Mouse (Mus musculus): Measurements from ENCODE around the gene Tax1bp3.
A peak's percentile ranks its signal among the peaks of the same experiment; 100 is the strongest.

Gene Tax1bp3

GRCm38 (mm10) chr11:73176608-73177508 lies at the start of gene Tax1bp3, which contains the start of gene Emc6:
Gene Tax1bp3, plus strand, starts transcription at chr11:73177083.
Gene Emc6, minus strand, starts transcription at chr11:73177037.
- TF ChIP-seq GATA4 (IDR thresholded peaks at IDR 0.05; ENCODE audit: insufficient replicate concordance, low read length), result 0 out of 2 replicates have a peak, but pooled peaks have one; percentile 4

DNA sequence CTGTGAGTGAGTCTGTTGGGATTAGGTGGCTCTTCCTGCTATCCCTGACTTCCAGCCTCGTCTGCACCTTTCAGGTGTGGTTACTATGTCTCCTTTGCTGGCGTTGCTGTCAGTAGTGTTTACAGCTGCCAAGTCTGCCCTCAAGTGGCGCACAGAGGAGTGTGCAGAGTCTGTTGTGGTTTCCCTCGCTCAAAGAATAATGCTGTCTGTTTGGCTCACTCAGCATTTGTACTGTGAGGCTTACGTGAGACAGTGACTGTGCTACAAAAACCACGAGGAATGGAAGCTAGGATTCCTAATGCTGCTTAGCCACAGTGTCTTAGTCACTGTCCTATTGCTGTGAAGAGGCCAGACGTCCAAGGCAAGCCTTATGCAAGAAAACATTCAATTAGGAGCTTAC lies 45.9 kb upstream of the Tax1bp3 start:
- no peak for TF ChIP-seq GATA4 (IDR thresholded peaks at IDR 0.05; ENCODE audit: insufficient replicate concordance, low read length)

DNA sequence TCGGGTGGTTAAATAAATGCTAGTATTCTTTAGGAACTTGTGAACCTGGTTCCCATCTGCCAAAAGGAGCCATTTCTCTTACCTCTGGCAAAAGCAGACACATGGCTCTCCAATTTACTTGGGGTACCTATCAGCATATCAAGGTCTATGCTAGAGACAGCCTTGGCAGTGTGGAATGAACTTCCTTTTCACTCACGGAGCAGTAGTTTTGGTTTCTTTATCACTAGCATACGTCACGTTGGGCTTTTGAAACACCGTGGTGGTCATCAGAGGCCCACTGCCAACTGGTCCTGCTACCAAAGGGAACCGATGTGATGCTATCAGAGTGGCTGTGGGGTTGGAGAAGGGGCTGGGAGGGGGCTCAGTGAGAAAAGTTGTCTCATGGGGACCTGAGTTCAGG lies 43.9 kb upstream of the Tax1bp3 start:
- no peak for TF ChIP-seq GATA4 (IDR thresholded peaks at IDR 0.05; ENCODE audit: insufficient replicate concordance, low read length)

GRCm38 (mm10) chr11:73134222-73134621 lies 42.7 kb upstream of the Tax1bp3 start:
- TF ChIP-seq GATA4 (IDR thresholded peaks at IDR 0.05; ENCODE audit: insufficient replicate concordance, low read length), result no peak

DNA sequence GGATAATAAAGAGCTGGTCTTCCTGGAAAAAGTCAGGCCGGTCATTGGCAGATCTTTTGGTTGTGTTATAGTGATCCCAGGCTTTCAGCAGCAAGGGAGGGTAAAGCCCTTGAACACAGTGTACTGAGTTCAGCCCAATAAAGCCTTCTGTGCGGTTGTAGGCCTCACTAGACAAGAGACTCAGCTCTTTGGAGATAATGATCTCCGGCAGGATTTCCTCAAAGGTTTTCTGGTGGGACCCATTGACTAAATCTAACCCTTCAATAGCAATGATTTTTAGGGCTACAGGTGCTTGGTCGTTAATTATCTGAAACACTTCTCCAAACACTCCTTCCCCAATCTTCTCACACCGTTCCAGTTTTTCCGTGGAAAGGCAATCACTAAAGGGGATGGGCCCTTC lies 40.3 kb upstream of the Tax1bp3 start:
- no peak for TF ChIP-seq GATA4 (IDR thresholded peaks at IDR 0.05; ENCODE audit: insufficient replicate concordance, low read length)

DNA sequence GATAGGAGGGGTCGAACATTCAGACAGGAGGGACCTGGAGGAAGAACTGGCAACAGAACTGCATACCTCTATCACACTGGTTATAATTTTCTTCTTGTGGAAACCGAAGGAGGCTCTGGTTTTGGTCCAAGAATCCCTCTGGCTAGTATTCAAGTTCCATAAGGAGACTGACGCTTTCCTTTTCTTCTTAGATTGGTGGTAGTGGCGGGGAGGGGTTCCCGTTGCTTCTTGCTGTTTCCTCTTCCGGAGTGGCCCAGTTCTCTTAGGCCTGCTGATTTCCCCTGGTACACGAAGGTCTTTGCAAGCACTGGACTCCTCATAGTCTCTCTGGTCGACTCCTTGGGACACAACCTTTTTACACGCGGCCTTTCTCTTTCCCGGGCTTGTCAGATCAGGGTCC lies 39.8 kb upstream of the Tax1bp3 start:
- no peak for TF ChIP-seq GATA4 (IDR thresholded peaks at IDR 0.05; ENCODE audit: insufficient replicate concordance, low read length)

DNA sequence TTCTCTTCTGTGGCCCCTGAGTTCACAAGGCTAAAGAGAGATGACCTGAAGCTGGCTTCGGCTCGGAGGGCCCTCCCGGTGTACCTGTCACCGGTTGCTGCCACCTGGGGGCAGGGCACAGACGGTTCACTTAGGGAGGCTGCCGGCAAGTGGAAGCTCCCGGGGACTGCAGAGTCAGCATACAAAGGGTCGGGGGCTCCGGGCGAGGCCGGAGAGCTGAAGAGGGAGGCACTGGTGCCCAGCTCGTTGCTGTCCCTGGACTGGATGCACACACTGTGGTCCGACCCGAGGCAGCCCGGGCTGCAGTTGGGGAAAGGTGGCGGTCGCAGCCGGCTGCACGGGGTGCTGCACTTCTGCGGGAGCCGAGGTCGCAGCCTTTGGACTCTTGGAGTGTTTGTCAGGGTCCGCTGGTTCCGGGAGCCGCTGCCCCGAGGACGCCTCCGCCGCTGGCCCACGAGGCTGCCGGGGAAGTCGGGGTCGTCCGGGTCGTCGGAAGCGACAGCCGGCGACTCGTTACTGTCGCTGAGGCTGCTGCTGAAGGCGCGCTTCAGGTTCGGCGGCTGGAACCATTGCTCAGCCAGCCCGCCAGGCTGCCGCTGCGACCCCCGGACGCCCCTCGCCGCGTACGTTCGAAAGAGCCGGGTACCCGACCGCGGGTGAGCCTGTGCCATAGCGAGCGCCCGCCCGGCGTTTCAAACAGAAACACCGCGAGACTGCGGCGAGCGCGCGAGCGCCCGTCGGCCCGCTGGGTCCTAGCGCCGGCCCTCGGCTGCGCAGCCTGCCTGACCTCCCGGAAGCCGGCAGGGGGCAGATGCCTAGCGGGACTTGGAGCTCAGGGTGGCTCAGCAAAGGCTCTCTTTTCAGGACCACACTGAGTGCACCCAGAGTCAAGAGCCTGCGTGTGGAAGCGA lies 39.0 kb upstream of the Tax1bp3 start, which contains the start of gene Haspin:
Gene Haspin, minus strand, starts transcription at position 704 of the 911 bp plus-strand sequence.
- TF ChIP-seq GATA4 (IDR thresholded peaks at IDR 0.05; ENCODE audit: insufficient replicate concordance, low read length), result no peak; the same call in 1 of the 2 replicates

DNA sequence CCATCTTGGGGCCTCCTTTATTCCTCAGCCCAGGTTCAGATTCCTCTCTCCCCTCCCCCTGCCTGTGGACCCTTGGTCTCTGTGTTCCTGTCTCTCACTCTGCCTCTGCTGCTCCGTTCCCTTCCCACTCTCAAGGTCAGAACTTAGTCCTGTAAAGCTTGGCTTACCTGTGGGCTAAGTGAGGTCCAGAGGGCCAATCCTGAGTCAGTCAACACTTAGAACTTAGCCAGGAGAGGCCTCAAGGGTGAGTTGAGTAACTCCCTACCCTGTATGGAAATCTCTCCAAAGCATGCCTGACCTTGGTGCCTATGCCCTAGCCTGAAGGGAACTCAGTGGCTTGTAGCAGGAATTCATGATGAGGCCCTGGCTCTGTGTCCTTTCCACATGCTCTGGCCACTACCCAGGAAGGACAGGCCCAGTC lies 32.6 kb upstream of the Tax1bp3 start:
- no peak for TF ChIP-seq GATA4 (IDR thresholded peaks at IDR 0.05; ENCODE audit: insufficient replicate concordance, low read length)

DNA sequence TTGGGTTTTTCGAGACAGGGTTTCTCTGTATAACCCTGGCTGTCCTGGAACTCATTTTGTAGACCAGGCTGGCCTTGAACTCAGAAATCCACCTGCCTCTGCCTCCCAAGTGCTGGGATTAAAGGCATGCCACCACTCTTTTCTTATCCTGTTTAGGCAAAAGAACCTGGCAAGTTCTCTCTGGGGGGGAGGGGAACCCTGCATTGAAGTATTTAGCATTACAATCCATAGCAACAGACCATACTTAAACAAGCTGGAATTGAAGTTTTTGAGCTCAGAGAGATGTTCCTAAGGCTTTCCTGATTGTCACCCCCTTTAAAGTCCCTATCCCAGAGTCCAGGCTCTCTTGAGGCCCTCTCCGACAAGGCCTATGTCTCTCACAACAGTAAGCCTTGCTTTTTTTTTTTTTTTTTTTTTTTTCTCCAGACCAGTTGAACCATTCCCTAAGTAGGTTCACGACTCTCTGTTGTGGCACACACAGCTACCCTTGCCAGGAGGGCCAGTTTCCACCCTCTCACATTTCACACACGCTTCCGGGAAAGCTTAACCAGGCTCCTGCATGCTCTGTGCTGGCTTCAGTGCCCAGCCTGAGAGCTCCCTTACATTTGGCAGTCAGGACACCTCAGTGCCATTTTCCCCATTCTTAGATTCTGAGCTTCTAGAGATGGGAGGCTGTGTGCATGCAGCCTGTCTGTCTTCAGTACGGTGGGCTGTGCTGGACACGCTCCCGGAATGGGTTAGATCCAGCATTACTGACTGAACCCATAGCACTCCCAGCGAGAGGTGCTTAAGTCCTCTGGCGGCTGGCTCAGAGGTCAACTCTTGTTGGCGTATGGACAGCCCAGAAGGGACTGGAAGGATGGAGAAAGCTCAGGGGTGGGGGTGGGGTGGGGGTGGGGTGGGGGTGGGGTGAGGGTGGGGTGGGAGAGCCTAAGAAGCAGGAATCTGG lies 30.6 kb upstream of the Tax1bp3 start:
- no peak for TF ChIP-seq GATA4 (IDR thresholded peaks at IDR 0.05; ENCODE audit: insufficient replicate concordance, low read length)

DNA sequence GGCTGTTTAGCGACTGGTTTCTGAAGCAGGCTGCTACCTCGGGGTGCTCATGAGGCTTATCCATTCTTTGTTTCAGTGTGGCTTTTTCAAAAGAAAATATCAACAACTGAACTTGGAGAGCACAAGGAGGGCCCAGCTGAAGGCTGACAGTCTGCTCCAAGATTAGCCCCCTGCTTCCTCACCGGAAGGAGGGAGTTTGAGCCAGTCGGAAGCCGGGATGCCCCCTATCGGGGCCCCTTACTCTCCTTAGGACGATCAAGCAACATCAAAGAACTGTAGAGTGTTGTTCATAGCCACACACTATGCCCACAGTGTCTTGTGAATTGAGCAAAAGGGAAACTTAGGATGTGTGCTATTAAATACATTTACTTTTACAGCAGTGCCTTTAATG lies 29.9 kb upstream of the Tax1bp3 start:
- no peak for TF ChIP-seq GATA4 (IDR thresholded peaks at IDR 0.05; ENCODE audit: insufficient replicate concordance, low read length)

DNA sequence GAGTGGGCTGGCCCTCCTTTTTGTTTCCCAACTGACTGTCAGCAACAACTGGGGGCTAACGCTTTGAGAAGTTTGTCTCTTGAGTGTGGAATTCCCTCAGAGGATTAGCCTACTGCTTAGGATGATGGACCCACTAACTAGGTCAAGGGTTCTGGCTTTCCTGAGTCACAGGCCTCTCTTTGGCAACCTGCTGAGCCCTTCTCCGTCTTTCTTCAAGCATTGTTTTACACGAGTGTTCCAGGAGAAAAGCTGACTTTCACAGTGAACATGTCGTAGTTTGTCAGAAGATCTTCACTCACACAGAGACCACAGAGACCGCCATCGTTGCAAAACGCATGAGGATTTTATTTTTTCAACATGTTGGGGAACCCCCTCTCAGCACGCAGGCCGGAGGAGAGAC lies 28.7 kb upstream of the Tax1bp3 start:
- TF ChIP-seq GATA4 (IDR thresholded peaks at IDR 0.05; ENCODE audit: insufficient replicate concordance, low read length), result no peak

DNA sequence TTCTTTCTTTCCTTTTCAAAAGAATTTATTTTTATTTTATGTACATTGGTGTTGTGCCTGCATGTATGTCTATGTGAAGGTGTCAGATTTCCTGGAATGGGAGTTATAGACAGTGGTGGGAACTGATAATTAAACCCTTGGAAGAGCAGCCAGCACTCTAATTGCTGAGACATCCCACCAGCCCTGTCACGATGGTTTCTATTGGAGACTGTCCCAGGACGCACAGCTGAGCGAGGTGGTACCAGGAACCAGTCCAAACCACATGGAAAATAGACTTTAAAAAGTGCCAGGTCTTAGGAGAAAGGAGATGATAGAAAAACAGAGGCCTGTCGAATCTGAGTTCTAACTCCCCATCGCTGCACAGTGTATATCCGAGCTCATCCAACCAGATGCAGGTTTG lies 21.8 kb upstream of the Tax1bp3 start:
- no peak for TF ChIP-seq GATA4 (IDR thresholded peaks at IDR 0.05; ENCODE audit: insufficient replicate concordance, low read length)

- TF ChIP-seq GATA4 (IDR thresholded peaks at IDR 0.05; ENCODE audit: insufficient replicate concordance, low read length), result no peak
Measured at GRCm38 (mm10) chr11:73159957-73160810, 16.7 kb upstream of the Tax1bp3 start, which contains the start of gene P2rx5. Gene P2rx5, plus strand, starts transcription at chr11:73160421.
